Mouse (Mus musculus): ENCODE results near the gene Rtca.
A peak's percentile ranks its signal among the peaks of the same experiment; 100 is the strongest.

The Rtca gene

DNA sequence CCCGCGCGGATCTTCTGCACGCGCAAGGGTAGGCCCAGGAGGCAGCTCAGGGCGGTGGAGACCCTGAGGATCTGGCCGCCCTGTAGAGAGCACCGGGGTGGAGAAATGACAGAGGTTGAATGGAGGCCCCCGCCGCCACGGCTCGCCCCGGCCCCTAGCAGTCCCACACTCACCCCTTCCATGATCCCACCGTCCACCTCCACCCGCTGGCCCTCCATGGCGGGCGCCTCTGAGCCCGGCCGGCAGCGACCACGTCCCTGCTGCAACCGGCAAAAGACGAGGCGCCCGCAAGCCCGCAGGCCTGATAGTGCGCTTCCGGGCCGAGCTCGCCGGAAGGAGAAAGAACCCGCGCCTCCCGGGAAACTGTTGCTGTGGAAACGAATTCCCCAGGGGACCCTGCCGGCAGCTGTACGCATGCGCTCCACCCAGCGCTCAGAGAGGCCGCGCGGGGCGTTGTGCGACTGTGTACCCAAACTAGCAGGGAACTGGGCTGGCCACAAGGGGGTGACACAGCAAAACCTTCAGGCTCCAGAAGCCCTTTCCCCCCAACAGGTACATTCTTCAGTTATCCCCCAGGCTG is at the start of gene Rtca:
Gene Rtca, minus strand, starts transcription at position 437 of the 580 bp plus-strand sequence.
- peak; percentile 98 for DNase-seq (ENCODE audit: low spot score)

GRCm38 (mm10) chr3:116551362-116551761 is 43.4 kb upstream of the Rtca start:
- no peak for DNase-seq (ENCODE audit: low spot score)

DNA sequence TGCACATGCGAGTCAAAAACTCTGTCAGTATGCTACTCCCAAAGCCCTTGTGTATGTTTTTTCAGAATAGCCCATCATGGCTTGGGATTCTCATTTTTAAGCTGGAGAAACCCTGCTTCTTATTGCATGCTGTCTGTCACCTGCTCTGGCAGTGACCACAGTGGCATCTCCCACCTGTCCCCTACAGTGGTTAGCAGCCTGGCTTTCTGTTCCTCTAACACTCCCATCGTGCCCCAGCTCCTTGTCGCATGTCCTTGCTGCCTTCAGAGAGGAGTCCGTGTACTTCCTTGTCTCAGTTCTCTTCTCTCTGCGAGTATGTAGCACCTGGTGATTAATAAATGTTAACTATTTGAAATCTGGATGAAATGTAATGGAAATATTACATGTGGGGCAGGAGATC is 39.4 kb upstream of the Rtca start:
- no peak for DNase-seq (ENCODE audit: low spot score)

DNA sequence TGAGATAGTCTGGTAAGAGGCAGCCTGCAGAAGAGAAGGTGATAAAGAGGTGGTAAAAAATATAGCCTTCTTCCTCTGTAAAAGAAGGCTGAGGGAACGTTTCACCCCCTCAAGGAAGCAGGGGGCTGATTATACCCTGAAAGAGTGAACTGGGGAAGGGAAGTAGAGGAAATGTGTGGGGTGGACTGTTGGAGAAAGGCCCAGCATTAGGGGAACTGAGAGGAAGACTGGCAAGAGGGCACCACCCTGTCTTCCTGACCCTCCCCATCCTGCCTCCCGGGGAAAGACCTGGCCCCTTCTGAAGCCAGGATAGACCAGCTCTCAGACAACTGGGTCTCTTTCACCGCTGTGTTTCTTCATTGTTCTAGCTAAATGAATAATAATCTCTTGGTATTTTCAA is 34.5 kb upstream of the Rtca start:
- DNase-seq (ENCODE audit: low spot score), result no peak

DNA sequence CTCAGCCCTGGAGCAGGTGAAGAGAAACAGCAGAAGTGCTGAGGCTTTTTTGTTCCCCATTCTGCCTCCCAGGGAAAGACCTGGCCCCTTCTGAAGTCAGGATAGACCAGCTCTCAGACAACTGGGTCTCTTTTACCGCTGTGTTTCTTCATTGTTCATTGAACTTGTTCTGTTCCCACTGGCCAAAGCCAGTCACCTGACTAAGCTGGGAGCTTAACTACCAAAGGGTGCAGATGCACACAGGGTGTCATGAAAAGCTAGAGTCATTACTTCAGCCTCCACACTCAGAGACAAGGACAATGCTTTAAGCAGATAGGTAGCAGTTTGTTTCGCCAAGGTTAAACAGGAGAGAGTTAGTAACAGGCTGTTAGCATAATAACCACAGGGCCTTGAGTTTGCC is 34.1 kb upstream of the Rtca start:
- no peak for DNase-seq (ENCODE audit: low spot score)

DNA sequence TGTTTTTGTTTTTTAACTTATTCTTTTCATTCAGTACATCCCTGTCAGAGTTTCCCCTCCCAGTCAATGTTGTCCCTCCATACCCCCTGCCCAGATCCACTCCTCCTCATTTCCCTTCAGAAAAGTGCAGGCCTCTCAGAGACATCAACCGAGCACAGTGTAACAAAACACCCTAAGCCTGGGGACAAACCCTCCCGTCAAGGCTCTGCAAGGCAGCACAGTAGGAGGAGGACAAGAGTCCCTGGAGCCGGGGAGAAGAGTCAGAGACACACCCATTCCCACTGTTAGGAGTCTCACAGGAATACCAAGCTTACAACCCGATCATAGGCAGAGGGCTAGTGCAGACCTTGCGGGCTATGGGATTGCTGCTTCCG is 29.2 kb upstream of the Rtca start:
- DNase-seq (ENCODE audit: low spot score), result no peak

GRCm38 (mm10) chr3:116536428-116537199 is 28.6 kb upstream of the Rtca start:
- no peak for DNase-seq (ENCODE audit: low spot score)

GRCm38 (mm10) chr3:116530826-116531225 is 22.8 kb upstream of the Rtca start:
- no peak for DNase-seq (ENCODE audit: low spot score)

DNA sequence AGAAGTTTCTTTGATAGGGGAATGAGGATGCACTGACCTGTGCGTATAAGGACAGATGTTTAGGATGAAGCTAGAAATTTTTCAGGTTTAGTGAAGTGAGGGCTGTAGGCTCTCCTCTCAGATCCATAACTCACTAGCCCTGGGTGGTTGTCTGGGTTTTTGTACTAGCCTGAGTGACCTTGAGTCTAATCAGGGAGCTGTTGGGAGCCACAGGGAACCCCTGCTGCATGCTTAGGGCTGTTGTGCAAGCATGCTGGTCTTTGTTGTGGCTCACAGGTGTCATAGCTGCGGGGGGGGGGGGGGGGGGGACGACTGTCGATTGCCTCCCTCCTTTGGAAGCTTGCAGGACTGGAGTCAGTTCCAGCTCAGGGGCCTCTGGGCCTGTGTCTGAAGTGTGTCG is 21.7 kb upstream of the Rtca start:
- no peak for DNase-seq (ENCODE audit: low spot score)

DNA sequence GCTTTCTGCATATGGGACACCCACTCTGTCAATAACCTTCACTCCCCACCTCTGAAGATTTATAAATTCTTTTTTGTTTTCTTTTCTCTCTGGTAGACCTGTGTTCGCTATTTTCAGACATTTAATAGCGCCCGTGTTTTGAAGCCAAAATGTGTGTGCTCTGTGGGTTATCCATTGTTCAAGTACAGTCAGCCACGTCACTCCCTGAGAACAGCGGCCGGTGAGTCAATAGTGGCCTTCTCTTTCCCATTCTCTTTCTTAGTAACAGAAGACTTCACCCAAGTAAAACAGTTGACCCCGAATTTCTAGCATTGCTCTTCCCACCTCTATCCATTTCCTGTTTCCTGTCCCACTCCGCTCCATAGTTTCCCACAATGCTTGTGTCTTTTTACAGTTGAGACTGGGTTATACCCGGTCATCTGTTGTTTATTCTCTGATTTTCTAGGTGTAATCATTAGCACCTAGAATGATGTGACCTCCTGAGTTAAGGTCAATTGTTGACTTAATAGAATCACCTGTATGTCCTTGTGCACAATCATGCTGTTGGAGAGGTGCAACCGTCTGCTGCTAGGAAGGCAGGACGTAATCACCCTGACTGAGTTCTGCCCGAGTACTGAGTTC is 12.2 kb upstream of the Rtca start:
- DNase-seq (ENCODE audit: low spot score), result no peak

DNA sequence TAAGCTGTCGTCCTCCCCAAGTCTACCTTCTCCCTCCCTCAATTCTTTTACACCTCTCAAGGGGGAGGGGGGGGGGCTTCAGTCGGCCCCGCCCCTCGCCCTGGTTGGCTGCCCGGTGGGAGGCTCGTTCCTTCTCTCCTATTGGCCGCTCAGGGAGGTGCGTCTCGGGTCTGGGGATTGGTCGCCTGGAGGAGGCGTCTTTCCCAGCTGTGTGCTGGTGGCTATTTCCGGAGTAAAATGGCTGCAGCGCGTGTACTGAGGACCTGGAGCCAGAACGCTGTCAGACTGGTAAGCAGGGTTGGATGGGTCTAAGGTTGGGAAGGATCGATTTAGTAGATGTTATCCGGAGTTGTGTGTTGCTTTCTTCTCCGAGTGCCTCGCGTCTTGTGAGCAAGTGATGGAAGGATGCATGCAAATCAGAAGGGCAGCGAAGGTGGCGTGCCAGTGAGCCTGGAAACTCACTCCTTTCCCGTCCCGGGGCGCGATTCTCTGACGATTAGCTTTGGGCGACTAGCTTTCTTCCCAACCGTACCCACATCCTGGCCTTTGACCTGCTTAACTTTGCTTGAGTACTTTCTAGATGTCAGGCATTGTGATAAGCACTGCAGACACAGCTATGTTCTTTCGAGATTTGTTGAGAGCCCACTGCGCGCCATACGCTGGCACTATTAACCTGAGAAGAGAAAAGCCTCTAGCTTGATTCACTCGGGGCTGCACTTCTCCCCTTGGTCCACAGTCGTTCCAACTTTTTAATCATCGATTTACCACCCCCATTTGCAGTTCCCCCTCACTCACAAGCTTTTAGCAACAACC is 5.1 kb upstream of the Rtca start, which contains the start of gene Dbt:
Gene Dbt, plus strand, starts transcription at position 167 of the 813 bp plus-strand sequence.
- DNase-seq (ENCODE audit: low spot score), result peak; percentile 77

DNA sequence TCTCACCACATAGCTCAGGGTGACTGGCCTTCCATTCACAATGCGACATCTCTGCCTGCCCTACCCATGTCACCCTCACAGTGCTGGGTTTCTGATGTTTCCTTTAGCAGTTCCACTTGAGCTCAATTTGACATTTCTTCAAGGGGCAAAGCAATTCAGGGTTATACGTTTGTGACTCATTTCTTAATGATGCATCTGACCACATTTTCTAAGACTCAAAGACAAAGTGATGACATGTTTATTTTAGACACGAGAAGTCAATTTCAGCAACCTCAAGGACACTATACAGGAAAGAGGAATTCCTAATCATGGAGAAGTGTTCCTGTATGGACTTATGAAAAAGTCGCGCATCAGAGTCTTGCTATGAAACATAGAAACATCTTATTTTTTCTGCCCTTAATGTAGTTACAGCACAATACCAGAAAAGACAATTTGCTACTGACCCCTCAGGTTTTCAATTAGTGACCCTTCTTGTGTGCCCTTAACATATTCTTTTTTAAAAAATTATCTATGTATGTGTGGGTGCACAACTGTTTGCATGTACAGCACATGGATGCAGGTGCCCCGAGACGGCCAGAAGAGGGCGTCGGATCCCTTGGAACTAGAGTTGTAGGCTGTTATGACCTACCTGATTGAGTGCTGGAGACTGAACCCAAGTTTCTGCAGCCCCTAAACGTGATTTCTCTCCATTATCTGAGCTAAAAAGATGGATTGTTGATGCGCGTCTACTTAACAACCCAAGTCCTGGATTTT is 4.3 kb upstream of the Rtca start:
- DNase-seq (ENCODE audit: low spot score), result no peak

DNA sequence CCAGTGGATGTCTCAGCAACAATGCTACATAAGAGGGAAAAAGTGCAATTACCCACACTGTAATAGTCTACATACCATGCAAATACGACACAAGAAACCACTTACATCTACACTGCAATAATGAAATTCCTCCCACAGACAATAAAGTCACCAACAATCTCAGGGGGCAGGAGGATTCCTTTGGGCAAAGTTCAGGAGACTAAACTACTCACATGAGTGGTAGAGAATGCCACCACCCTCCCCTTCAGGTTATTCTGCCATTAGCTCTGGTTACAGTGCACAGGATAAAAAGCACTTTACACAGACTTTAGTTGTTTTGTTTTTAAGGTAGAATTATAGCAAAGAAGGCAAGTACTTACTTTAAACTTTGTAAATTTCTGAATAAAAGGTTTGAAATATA is 12.3 kb downstream of the Rtca start:
- DNase-seq (ENCODE audit: low spot score), result no peak

- no peak for DNase-seq (ENCODE audit: low spot score)
Observed at GRCm38 (mm10) chr3:116493658-116494057, 14.3 kb downstream of the Rtca start.

- DNase-seq (ENCODE audit: low spot score), result no peak
Observed at GRCm38 (mm10) chr3:116491923-116492454, 16.0 kb downstream of the Rtca start.

DNA sequence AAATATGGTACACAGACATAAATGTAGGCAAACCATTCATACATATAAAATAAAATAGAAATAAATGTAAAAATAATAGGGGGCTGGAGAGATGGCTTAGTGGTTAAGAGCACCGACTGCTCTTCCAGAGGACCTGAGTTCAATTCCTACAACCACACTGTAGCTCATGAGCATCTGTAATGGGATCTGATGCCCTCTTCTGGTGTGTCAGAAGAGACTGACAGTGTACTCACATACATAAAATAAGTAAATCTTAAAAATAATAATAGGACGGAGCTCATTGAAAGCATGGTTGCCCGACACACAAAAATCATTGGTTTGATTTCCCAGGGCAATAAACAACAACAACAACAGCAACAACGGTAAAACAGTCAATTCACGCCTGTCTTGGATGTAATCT is 17.1 kb downstream of the Rtca start:
- no peak for DNase-seq (ENCODE audit: low spot score)

- DNase-seq (ENCODE audit: low spot score), result no peak
Observed at GRCm38 (mm10) chr3:116483271-116483670, 24.7 kb downstream of the Rtca start.

DNA sequence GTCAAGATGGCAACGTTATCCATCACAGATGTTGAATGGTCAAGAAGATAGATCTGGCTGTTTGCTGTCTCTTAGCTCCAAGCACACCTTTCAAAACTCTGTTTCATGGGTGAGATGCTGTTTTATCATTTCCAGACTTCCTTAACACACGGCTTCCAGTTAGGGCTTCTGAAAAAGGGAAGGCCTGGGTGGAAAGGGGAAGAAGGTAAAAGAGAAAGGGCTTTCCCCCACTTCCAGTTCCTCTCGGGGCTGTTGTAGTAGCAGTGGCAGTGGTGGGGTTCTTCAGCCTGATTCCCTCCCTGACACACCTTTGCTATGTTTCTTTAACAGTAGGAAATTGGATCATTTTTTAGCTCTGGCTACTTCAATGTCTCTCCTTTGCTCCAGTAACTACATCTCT is 25.3 kb downstream of the Rtca start:
- DNase-seq (ENCODE audit: low spot score), result no peak

GRCm38 (mm10) chr3:116480937-116481336 is 27.1 kb downstream of the Rtca start:
- DNase-seq (ENCODE audit: low spot score), result no peak

DNA sequence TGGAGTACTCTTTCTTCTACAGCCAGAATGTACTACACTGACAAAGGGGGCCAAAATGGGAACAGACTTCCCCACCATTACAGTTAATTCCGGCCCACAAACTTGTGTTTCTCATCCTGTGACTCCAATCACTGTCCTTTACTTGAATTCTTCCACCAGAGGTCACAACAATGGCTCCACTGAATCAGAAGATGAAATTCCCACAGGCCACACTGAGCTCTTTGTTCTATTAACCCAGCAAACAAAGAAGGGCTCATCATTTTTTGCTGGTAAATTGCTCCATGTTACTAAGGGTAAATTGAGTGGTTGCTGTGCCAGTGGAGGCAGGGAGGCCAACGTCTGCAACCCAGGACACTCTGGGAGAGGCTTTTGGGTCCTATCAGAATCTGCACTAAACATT is 27.9 kb downstream of the Rtca start:
- DNase-seq (ENCODE audit: low spot score), result no peak

DNA sequence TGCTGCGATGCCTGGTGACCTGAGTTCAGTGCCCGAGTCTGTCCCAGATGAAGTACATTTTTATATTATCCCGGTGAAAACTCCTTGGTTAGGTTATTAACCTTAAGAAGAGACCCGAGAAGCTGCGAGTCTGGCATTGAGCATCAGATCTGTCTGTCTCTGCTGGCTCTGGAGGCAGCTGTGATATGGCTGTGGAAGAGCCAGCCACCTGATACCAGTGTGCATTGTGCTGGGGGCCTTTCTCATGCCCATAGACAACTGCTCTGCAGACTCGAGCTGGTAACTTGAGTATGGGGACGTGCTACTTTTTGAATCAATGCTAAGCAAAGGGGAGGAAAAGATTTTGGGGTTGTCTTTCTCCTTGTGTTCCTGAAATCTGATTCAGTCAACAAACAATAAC is 30.7 kb downstream of the Rtca start:
- DNase-seq (ENCODE audit: low spot score), result no peak

All from adipocyte (in vitro differentiated cells).